Mouse (Mus musculus): ENCODE measurements around the gene Setmar. TPM values are rescaled to one million over a fixed set of nuclear protein-coding genes. Genes with fewer than 3 reads are reported as not detected.

The Setmar gene
- polyA plus RNA-seq, 1 experiment, result 4.4 TPM

- Histone ChIP-seq H3K4me3 (ENCODE audit: insufficient read depth, low read length) (no peak overlapping the region), H3K4me1 (ENCODE audit: control insufficient read depth, insufficient read depth, low read length) (no peaks in the 10 kb centered on the region), H3K27ac (ENCODE audit: insufficient read depth, low read depth, low read length) (no peak overlapping the region)
- TF ChIP-seq CTCF (IDR thresholded peaks at IDR 0.05; ENCODE audit: low read depth, low read length) (no peak), POLR2A (IDR thresholded peaks at IDR 0.05; ENCODE audit: borderline replicate concordance, low read depth, low read length) (no peak)
Measured at GRCm38 (mm10) chr6:108110336-108110735, 45.5 kb downstream of the Setmar start.

- TF ChIP-seq CTCF (IDR thresholded peaks at IDR 0.05; ENCODE audit: low read depth, low read length) (no peak), POLR2A (IDR thresholded peaks at IDR 0.05; ENCODE audit: borderline replicate concordance, low read depth, low read length) (no peak)
- Histone ChIP-seq H3K4me3 (ENCODE audit: insufficient read depth, low read length) (no peak overlapping the region), H3K4me1 (ENCODE audit: control insufficient read depth, insufficient read depth, low read length) (no peaks in the 10 kb centered on the region), H3K27ac (ENCODE audit: insufficient read depth, low read depth, low read length) (no peak overlapping the region)
Measured at GRCm38 (mm10) chr6:108111693-108112092, 46.8 kb downstream of the Setmar start.

- Histone ChIP-seq H3K4me3 (ENCODE audit: insufficient read depth, low read length) (no peak overlapping the region), H3K4me1 (ENCODE audit: control insufficient read depth, insufficient read depth, low read length) (no peaks in the 10 kb centered on the region), H3K27ac (ENCODE audit: insufficient read depth, low read depth, low read length) (no peak overlapping the region)
- TF ChIP-seq CTCF (IDR thresholded peaks at IDR 0.05; ENCODE audit: low read depth, low read length), result no peak
- no peak for TF ChIP-seq POLR2A (IDR thresholded peaks at IDR 0.05; ENCODE audit: borderline replicate concordance, low read depth, low read length)
Measured at GRCm38 (mm10) chr6:108114971-108115370, 50.1 kb downstream of the Setmar start.

GRCm38 (mm10) chr6:108117881-108118280 lies 53.0 kb downstream of the Setmar start:
- Histone ChIP-seq H3K4me1 (ENCODE audit: control insufficient read depth, insufficient read depth, low read length) (no peaks in the 10 kb centered on the region), H3K27ac (ENCODE audit: insufficient read depth, low read depth, low read length) (no peak overlapping the region), H3K4me3 (ENCODE audit: insufficient read depth, low read length) (no peak overlapping the region)
- TF ChIP-seq POLR2A (IDR thresholded peaks at IDR 0.05; ENCODE audit: borderline replicate concordance, low read depth, low read length) (no peak), CTCF (IDR thresholded peaks at IDR 0.05; ENCODE audit: low read depth, low read length) (no peak)

- H3K27ac ChIP-seq (ENCODE audit: insufficient read depth, low read depth, low read length), result no peak overlapping the region
- H3K4me1 ChIP-seq (ENCODE audit: control insufficient read depth, insufficient read depth, low read length), result peaks cover 12% of the 10 kb centered on the region
- no peak for TF ChIP-seq CTCF (IDR thresholded peaks at IDR 0.05; ENCODE audit: low read depth, low read length)
- TF ChIP-seq POLR2A (IDR thresholded peaks at IDR 0.05; ENCODE audit: borderline replicate concordance, low read depth, low read length), result no peak
Measured at GRCm38 (mm10) chr6:108125474-108125873, 60.6 kb downstream of the Setmar start.

GRCm38 (mm10) chr6:108126631-108127030 lies 61.8 kb downstream of the Setmar start:
- Histone ChIP-seq H3K27ac (ENCODE audit: insufficient read depth, low read depth, low read length) (no peak overlapping the region), H3K4me3 (ENCODE audit: insufficient read depth, low read length) (no peak overlapping the region), H3K4me1 (ENCODE audit: control insufficient read depth, insufficient read depth, low read length) (peaks cover 14% of the 10 kb centered on the region)
- TF ChIP-seq POLR2A (IDR thresholded peaks at IDR 0.05; ENCODE audit: borderline replicate concordance, low read depth, low read length) (no peak), CTCF (IDR thresholded peaks at IDR 0.05; ENCODE audit: low read depth, low read length) (no peak)

More at GRCm38 (mm10) chr6:108125474-108125873, 60.6 kb downstream of the Setmar start:
- H3K4me3 ChIP-seq (ENCODE audit: insufficient read depth, low read length), result no peak overlapping the region

Other genes starting within 250 kb of the Setmar start
- 60.9 and 62.7 TPM in 2 replicates for gene Sumf1, start 120.5 kb downstream of the Setmar start, polyA plus RNA-seq (2012; ENCODE audit: insufficient read depth, insufficient read length, missing spikeins)
- gene Itpr1, start 148.1 kb downstream of the Setmar start, polyA plus RNA-seq (2012; ENCODE audit: insufficient read depth, insufficient read length, missing spikeins), result 7.7 and 10.9 TPM in 2 replicates